21 mouse cellular contexts compared by ENCODE assay signal in genomic region chr4:8361931-8362330, GRCm38 (mm10).
"Had no signal": no experiment of that assay in that cellular context is flagged by ENCODE, and none has a peak within 500 bp of the region (broad histone marks: within the 10 kb centered on the region; RNA-seq: fewer than 3 reads in every experiment).

No protein-coding gene starts in this region.

- H3K27ac ChIP-seq: kidney, embryonic 15.5 days; layer of hippocampus, adult 2 months; left cerebral cortex, adult 2 months; limb, embryonic 12.5 days; liver, embryonic 13.5 days; macrophage; midbrain, embryonic 12.5 days; midbrain, embryonic 15.5 days; neural tube, embryonic 12.5 days; neural tube, embryonic 15.5 days; stomach, embryonic 15.5 days had no signal

- ATAC-seq: lung, postnatal 0 days; midbrain, embryonic 15.5 days had no signal

- DNase-seq: kidney, adult 18-20 months; kidney, postnatal 14 days; layer of hippocampus, adult 9-11 months; liver; liver, embryonic 13.5 days; lung, embryonic 14.5 days; right cerebral cortex, adult 18-20 months; right cerebral cortex, postnatal 25 days; spleen, adult 18-20 months; thymus, postnatal 25 days had no signal

- H3K4me3 ChIP-seq: kidney, embryonic 15.5 days; layer of hippocampus, adult 2 months; left cerebral cortex, adult 2 months; limb, embryonic 12.5 days; liver, embryonic 13.5 days; midbrain, embryonic 12.5 days; midbrain, embryonic 15.5 days; neural tube, embryonic 12.5 days; neural tube, embryonic 15.5 days; stomach, embryonic 15.5 days had no signal

- H3K36me3 ChIP-seq: kidney, embryonic 15.5 days; limb, embryonic 12.5 days; liver, embryonic 13.5 days; midbrain, embryonic 12.5 days; midbrain, embryonic 15.5 days; neural tube, embryonic 12.5 days; neural tube, embryonic 15.5 days; stomach, embryonic 15.5 days had no signal

- H3K4me1 ChIP-seq: kidney, embryonic 15.5 days; liver, embryonic 13.5 days; midbrain, embryonic 12.5 days; midbrain, embryonic 15.5 days; neural tube, embryonic 12.5 days; neural tube, embryonic 15.5 days had no signal

- H3K27me3 ChIP-seq: kidney, embryonic 15.5 days; limb, embryonic 12.5 days; liver, embryonic 13.5 days; midbrain, embryonic 12.5 days; midbrain, embryonic 15.5 days; neural tube, embryonic 12.5 days; neural tube, embryonic 15.5 days; stomach, embryonic 15.5 days had no signal

- H3K9me3 ChIP-seq: kidney, embryonic 15.5 days; limb, embryonic 12.5 days; liver, embryonic 13.5 days; midbrain, embryonic 12.5 days; midbrain, embryonic 15.5 days; neural tube, embryonic 12.5 days; neural tube, embryonic 15.5 days; stomach, embryonic 15.5 days had no signal
